Mouse (Mus musculus): Measurements from ENCODE around the gene Olfr530.

Olfr530 gene

GRCm38 (mm10) chr7:140376231-140376630 lies at the start of gene Olfr530:
TSS of gene Olfr530 (minus strand) at chr7:140376331.
- no peak for DNase-seq (ENCODE audit: low spot score)

- DNase-seq (ENCODE audit: low spot score) = no peak
Measured at GRCm38 (mm10) chr7:140421539-140421938, 45.4 kb upstream of the Olfr530 start, which contains the start of gene Olfr532. TSS of gene Olfr532 (minus strand) at chr7:140421639.

GRCm38 (mm10) chr7:140402818-140403217 lies 26.7 kb upstream of the Olfr530 start, which contains the start of gene Olfr531:
TSS of gene Olfr531 (minus strand) at chr7:140402918.
- DNase-seq (ENCODE audit: low spot score) = no peak

- DNase-seq (ENCODE audit: low spot score) = no peak
Measured at GRCm38 (mm10) chr7:140376911-140377310, 780 bp upstream of the Olfr530 start.

GRCm38 (mm10) chr7:140374300-140374699 lies 1.8 kb downstream of the Olfr530 start:
- no peak for DNase-seq (ENCODE audit: low spot score)

- no peak for DNase-seq (ENCODE audit: low spot score)
Measured at GRCm38 (mm10) chr7:140361571-140361970, 14.6 kb downstream of the Olfr530 start, which contains the start of gene Olfr60. TSS of gene Olfr60 (minus strand) at chr7:140361671.

GRCm38 (mm10) chr7:140333717-140334116 lies 42.4 kb downstream of the Olfr530 start, which contains the start of gene Olfr527:
TSS of gene Olfr527 (plus strand) at chr7:140334017.
- no peak for DNase-seq (ENCODE audit: low spot score)

- DNase-seq (ENCODE audit: low spot score) = no peak
Measured at GRCm38 (mm10) chr7:140329766-140330304, 46.3 kb downstream of the Olfr530 start.

Measured in retina, embryonic 14.5 days (tissue).